Mouse (Mus musculus): ENCODE measurements at regions not wholly inside any gene's neighbourhood (a gene's known extent, or its start where the extent isn't known, plus 50 kb on each side); places are given as distances from the start of the nearest gene placed in this dataset.

- peak; percentile 23; the same call in 1 of the 2 replicates for TF ChIP-seq CTCF (IDR thresholded peaks at IDR 0.05; ENCODE audit: borderline replicate concordance, insufficient read depth, low read depth, low read length)
- no peak for TF ChIP-seq POLR2A (IDR thresholded peaks at IDR 0.05; ENCODE audit: borderline replicate concordance, insufficient read depth, low read length)
Observed at GRCm38 (mm10) chr2:11113191-11113590, 58.7 kb upstream of the Prkcq start.
